Mouse (Mus musculus) large intestine, adult 2 months (tissue): Measurements from ENCODE around the gene Col25a1. TPM values are rescaled to one million over a fixed set of nuclear protein-coding genes. Genes with fewer than 3 reads are reported as not detected.

Experiments used
- DNase-seq: peaks from one replicate; pipeline ENCODE4 v3.0.0-alpha.2; 2012; ENCODE audit warnings: low read depth, low spot score
- WGBS: fragments of 180-500 bp; shearing (Covaris S2); methylation state at CpG from one replicate; pipeline ENCODE4 v1.1.7; 2018; 5-methylcytosine and 5-hydroxymethylcytosine counted together
- polyA plus RNA-seq: library from polyadenylated mRNA; depleted of rRNA; stranded (reverse); fragments of >200 nt; gene quantifications from 2 replicates; pipeline ENCODE4 v1.2.3, GENCODE M21; 2012; rRNA removed

The Col25a1 gene
- polyA plus RNA-seq, 1 experiment: 0.01 TPM

DNA sequence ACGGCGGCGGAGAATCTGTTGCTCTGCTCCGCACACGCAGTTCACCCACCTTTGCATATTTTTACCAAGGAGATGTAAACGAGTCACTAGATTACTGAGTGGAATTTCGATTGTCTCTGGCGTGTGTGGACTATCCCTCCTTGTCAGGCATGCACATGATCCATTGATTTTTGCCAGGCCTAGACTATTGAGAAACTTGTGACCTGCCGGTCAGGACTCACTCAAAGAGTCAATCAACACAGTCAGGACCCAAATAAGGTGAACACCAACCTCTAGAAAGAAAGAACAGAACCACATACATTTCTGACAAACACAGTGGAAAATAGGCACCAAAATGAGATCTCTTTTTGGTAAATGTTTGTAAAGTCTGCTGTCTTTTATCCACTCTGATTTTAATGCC, 483.1 kb downstream of the Col25a1 start:
- 79% methylated on average over 9 of the region's 9 CpGs for WGBS
- DNase-seq: no peak

- DNase-seq: no peak
- WGBS: 68% methylated on average over 8 of the region's 8 CpGs
These were observed 484.3 kb downstream of the Col25a1 start for GRCm38 (mm10) chr3:130615625-130616024.

- WGBS: 2% methylated on average over 10 of the region's 10 CpGs
- DNase-seq: no peak
These were observed 486.2 kb downstream of the Col25a1 start, which contains the start of gene Etnppl for GRCm38 (mm10) chr3:130617439-130617898. Etnppl (plus strand) TSS chr3:130617448.

- 68% methylated on average over 12 of the region's 12 CpGs for WGBS
- DNase-seq: no peak
These were observed 489.3 kb downstream of the Col25a1 start for GRCm38 (mm10) chr3:130620517-130621146.

DNA sequence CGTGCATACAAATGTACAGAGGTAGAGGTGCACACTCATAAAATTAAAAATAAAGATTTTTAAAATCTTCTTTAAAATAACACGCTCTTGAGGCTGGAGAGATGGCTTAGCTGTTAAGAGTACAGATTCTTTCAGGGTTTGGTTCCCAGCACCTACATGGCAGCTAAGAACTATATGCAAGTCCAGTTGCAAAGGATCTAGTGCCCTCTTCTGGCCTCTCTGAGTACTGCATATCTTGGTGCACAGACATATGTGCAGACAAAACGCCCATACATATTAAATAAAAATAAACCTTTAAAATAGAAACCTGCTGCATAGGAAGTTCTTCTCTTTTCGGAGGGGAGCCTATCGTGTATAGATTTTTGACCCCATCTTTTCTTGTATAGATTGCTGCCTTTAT, 497.1 kb downstream of the Col25a1 start:
- 93% methylated on average over 5 of the region's 5 CpGs for WGBS
- DNase-seq: no peak

DNA sequence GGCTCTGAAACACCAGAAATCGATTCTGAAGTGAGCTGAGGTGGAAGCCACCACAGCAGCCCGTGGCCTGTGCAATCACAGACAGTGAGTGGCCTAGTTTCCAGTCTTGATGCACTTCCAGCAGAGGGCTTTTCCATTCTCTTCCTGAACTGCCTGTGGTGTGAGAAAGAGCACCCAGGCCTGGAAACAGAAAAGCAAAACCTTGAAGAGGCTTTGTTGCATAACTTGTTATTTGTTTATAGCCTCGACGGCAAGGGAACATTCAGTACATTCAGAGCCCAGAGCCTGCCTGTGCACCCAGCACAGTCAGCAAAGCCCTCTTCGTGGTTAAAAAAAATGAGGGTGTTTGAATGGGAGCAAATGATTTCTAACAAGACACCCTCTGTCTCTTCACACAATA, 502.6 kb downstream of the Col25a1 start:
- DNase-seq: no peak
- WGBS: 58% methylated on average over 5 of the region's 5 CpGs

- no peak for DNase-seq
- 81% methylated on average over 11 of the region's 11 CpGs for WGBS
These were observed 515.0 kb downstream of the Col25a1 start for GRCm38 (mm10) chr3:130646110-130646810.

Other genes starting within 250 kb of the Col25a1 start
- 34.1 and 99.1 TPM in 2 replicates for gene Casp6, start 230.1 kb upstream of the Col25a1 start, polyA plus RNA-seq
- 2.2 and 2.9 TPM in 2 replicates for gene Mcub, start 161.3 kb upstream of the Col25a1 start, polyA plus RNA-seq
- gene Sec24b, start 69.9 kb upstream of the Col25a1 start, polyA plus RNA-seq: 27.0 and 41.3 TPM in 2 replicates